ENCODE assay signal across 14 mouse cellular contexts in genomic region chr9:63201376-63202323, GRCm38 (mm10). TPM values are rescaled to one million over a fixed set of nuclear protein-coding genes. Genes with fewer than 3 reads are reported as not detected.
DNase-seq lines count a peak whose midpoint lies in the region; ATAC-seq and TF ChIP-seq lines count a peak whose summit lies in the region.
"Had no signal": no experiment of that assay in that cellular context is flagged by ENCODE, and none has a peak within 500 bp of the region (broad histone marks: within the 10 kb centered on the region; RNA-seq: fewer than 3 reads in every experiment).

No protein-coding gene starts in this region.

- H3K27ac ChIP-seq in lung, embryonic 14.5 days (ENCODE audit: low read depth): no peak overlapping the region
- H3K27ac ChIP-seq in bone marrow, adult 2 months (ENCODE audit: control insufficient read depth, insufficient read depth, low read depth, low read length, poor library complexity): no peak overlapping the region
- H3K27ac ChIP-seq in stomach, embryonic 16.5 days (ENCODE audit: low read length): no peak overlapping the region
- H3K27ac ChIP-seq in forebrain, embryonic 13.5 days: no peak overlapping the region
- H3K27ac ChIP-seq: limb, embryonic 13.5 days had no signal

- no peak overlapping the region for H3K4me2 ChIP-seq in lung, embryonic 14.5 days
- no peak overlapping the region for H3K4me2 ChIP-seq in stomach, embryonic 16.5 days (ENCODE audit: low read depth, low read length)
- H3K4me2 ChIP-seq in forebrain, embryonic 13.5 days: no peak overlapping the region
- H3K4me2 ChIP-seq: limb, embryonic 13.5 days had no signal

- TF ChIP-seq CTCF in lung, embryonic 14.5 days (IDR thresholded peaks at IDR 0.05; ENCODE audit: low read depth): peak; percentile 27
- TF ChIP-seq CTCF in bone marrow, adult 2 months (IDR thresholded peaks at IDR 0.05; ENCODE audit: control insufficient read depth, insufficient read depth, low read length): 0 out of 2 replicates have a peak, but pooled peaks have one; percentile 8

- TF ChIP-seq POLR2A in bone marrow, adult 2 months (IDR thresholded peaks at IDR 0.05; ENCODE audit: borderline replicate concordance, control insufficient read depth, low read depth, low read length): no peak

- no peak for DNase-seq in lung, embryonic 14.5 days
- no peak for DNase-seq in lung, postnatal 4 days
- DNase-seq in kidney, postnatal 10 days: peak; percentile 64
- no peak for DNase-seq in gastrocnemius, postnatal 14 days
- no peak for DNase-seq in layer of hippocampus, adult 18-20 months (ENCODE audit: low spot score in 2 of 2)
- DNase-seq: cerebellum, adult 11-12 months; heart, adult 18-20 months; heart, postnatal 14 days; right cerebral cortex, postnatal 4 days had no signal

- 83% methylated on average over 15 of the region's 15 CpGs for WGBS in lung, embryonic 14.5 days
- 87% methylated on average over 15 of the region's 15 CpGs for WGBS in bone marrow, adult 2 months
- 77% methylated on average over 15 of the region's 15 CpGs for WGBS in stomach, embryonic 16.5 days
- WGBS in forebrain, embryonic 13.5 days: 89% methylated on average over 15 of the region's 15 CpGs

- no peaks in the 10 kb centered on the region for H3K36me3 ChIP-seq in lung, embryonic 14.5 days (ENCODE audit: insufficient read depth)
- H3K36me3 ChIP-seq in stomach, embryonic 16.5 days (ENCODE audit: control insufficient read depth, insufficient read depth, low read length): 0 out of 2 replicates have a peak, but pooled peaks cover 6% of the 10 kb centered on the region
- H3K36me3 ChIP-seq in forebrain, embryonic 13.5 days (ENCODE audit: poor library complexity, severe bottlenecking): peaks cover 15% of the 10 kb centered on the region

- H3K27me3 ChIP-seq in lung, embryonic 14.5 days (ENCODE audit: insufficient read depth, low read length): no peaks in the 10 kb centered on the region
- no peaks in the 10 kb centered on the region for H3K27me3 ChIP-seq in stomach, embryonic 16.5 days (ENCODE audit: control insufficient read depth, insufficient read depth, low read length)
- no peaks in the 10 kb centered on the region for H3K27me3 ChIP-seq in forebrain, embryonic 13.5 days
- H3K27me3 ChIP-seq: limb, embryonic 13.5 days had no signal

- H3K4me3 ChIP-seq in lung, embryonic 14.5 days (ENCODE audit: low read depth, low read length): no peak overlapping the region
- no peak overlapping the region for H3K4me3 ChIP-seq in bone marrow, adult 2 months (replicated peaks; ENCODE audit: control insufficient read depth, low read depth, low read length)
- H3K4me3 ChIP-seq in stomach, embryonic 16.5 days (replicated peaks; ENCODE audit: low read length): no peak overlapping the region
- H3K4me3 ChIP-seq in forebrain, embryonic 13.5 days: no peak overlapping the region
- H3K4me3 ChIP-seq: limb, embryonic 13.5 days had no signal

- H3K4me1 ChIP-seq in lung, embryonic 14.5 days (ENCODE audit: insufficient read depth): no peaks in the 10 kb centered on the region; the same call in 1 of the 2 replicates
- H3K4me1 ChIP-seq in bone marrow, adult 2 months (ENCODE audit: control insufficient read depth, insufficient read depth, low read length): no peaks in the 10 kb centered on the region
- peaks cover 5% of the 10 kb centered on the region; the same call in 1 of the 2 replicates for H3K4me1 ChIP-seq in stomach, embryonic 16.5 days (ENCODE audit: control insufficient read depth, insufficient read depth, low read length)
- peaks cover 24% of the 10 kb centered on the region for H3K4me1 ChIP-seq in forebrain, embryonic 13.5 days

- intact Hi-C loops in gastrocnemius, postnatal 14 days (cut with DNase I; ENCODE audit: low total_unique reads): no loop called here

- no peaks in the 10 kb centered on the region for H3K9me3 ChIP-seq in lung, embryonic 14.5 days (ENCODE audit: low read depth, low read length)
- no peaks in the 10 kb centered on the region for H3K9me3 ChIP-seq in stomach, embryonic 16.5 days (replicated peaks; ENCODE audit: control insufficient read depth, low read length)
- H3K9me3 ChIP-seq in forebrain, embryonic 13.5 days (replicated peaks): 0 out of 2 replicates have a peak, but pooled peaks cover 4% of the 10 kb centered on the region

- no peak overlapping the region for H3K9ac ChIP-seq in lung, embryonic 14.5 days
- H3K9ac ChIP-seq in stomach, embryonic 16.5 days (ENCODE audit: low read length): no peak overlapping the region
- H3K9ac ChIP-seq in forebrain, embryonic 13.5 days: no peak overlapping the region
- H3K9ac ChIP-seq: limb, embryonic 13.5 days had no signal

- ATAC-seq in lung, embryonic 14.5 days (ENCODE audit: insufficient read depth): no peak
- ATAC-seq in stomach, embryonic 16.5 days (ENCODE audit: insufficient read depth, low FRiP score): peak; percentile 79
- ATAC-seq in forebrain, embryonic 13.5 days: no peak

RNA-seq across cellular contexts. Expression of gene Skor1, which starts 52.9 kb away (rescaled TPM):
- polyA plus RNA-seq in lung, embryonic 14.5 days (2014; fragmentation: Nextera tagmentation; extraction: Ambion mirVana): not detected in 2 replicates
- polyA plus RNA-seq in bone marrow, adult 2 months (2011; ENCODE audit: insufficient read depth, insufficient read length, low replicate concordance, missing spikeins): not detected in 2 replicates
- polyA plus RNA-seq in stomach, embryonic 16.5 days (2015; fragmentation: Nextera tagmentation; extraction: Ambion mirVana): not detected in 2 replicates
- 0.28 and 0.55 TPM in 2 replicates for polyA plus RNA-seq in forebrain, embryonic 13.5 days (2015; fragmentation: Nextera tagmentation; extraction: Ambion mirVana)
- total RNA-seq in gastrocnemius, postnatal 14 days (2021): under 1 TPM in 1 of 2 experiments, not detected in 1; 0.12 TPM
- total RNA-seq in layer of hippocampus, adult 18-20 months (2021): under 1 TPM; 0.07 to 0.15 TPM
- total RNA-seq: heart, adult 18-20 months; heart, postnatal 14 days; neutrophil, adult 5-6 weeks had no signal
